Mouse (Mus musculus) A20 (cell line): ENCODE measurements around the gene Rorb.
A peak's percentile ranks its signal among the peaks of the same experiment; 100 is the strongest.

Source experiments
- DNase-seq: peaks from one replicate; pipeline ENCODE4 v3.0.0-alpha.2; 2011; ENCODE audit warnings: low read depth, low spot score

The Rorb gene

GRCm38 (mm10) chr19:19110793-19111427 is at the start of gene Rorb:
Gene Rorb, minus strand, starts transcription at chr19:19111196.
- peak; percentile 71 for DNase-seq

GRCm38 (mm10) chr19:19148847-19149246 is 37.9 kb upstream of the Rorb start:
- DNase-seq = no peak

- no peak for DNase-seq
Measured at GRCm38 (mm10) chr19:19144447-19144846, 33.5 kb upstream of the Rorb start.

- no peak for DNase-seq
Measured at GRCm38 (mm10) chr19:19136856-19137255, 25.9 kb upstream of the Rorb start.

- DNase-seq = no peak
Measured at GRCm38 (mm10) chr19:19135838-19136237, 24.8 kb upstream of the Rorb start.

- DNase-seq = peak; percentile 21
Measured at GRCm38 (mm10) chr19:19122324-19122723, 11.3 kb upstream of the Rorb start.

GRCm38 (mm10) chr19:19112180-19112579 is 1.2 kb upstream of the Rorb start:
- DNase-seq = peak; percentile 19

GRCm38 (mm10) chr19:19111428-19112170 is 603 bp upstream of the Rorb start:
- no peak for DNase-seq

- peak; percentile 11 for DNase-seq
Measured at GRCm38 (mm10) chr19:19110011-19110768, 806 bp downstream of the Rorb start.

GRCm38 (mm10) chr19:19108596-19109381 is 2.2 kb downstream of the Rorb start:
- DNase-seq = no peak

GRCm38 (mm10) chr19:19104581-19104980 is 6.4 kb downstream of the Rorb start:
- no peak for DNase-seq

- DNase-seq = no peak
Measured at GRCm38 (mm10) chr19:19097149-19097548, 13.8 kb downstream of the Rorb start.

- no peak for DNase-seq
Measured at GRCm38 (mm10) chr19:19089427-19089826, 21.6 kb downstream of the Rorb start.

GRCm38 (mm10) chr19:19077880-19078279 is 33.1 kb downstream of the Rorb start:
- DNase-seq = no peak

GRCm38 (mm10) chr19:19074756-19075155 is 36.2 kb downstream of the Rorb start:
- no peak for DNase-seq

GRCm38 (mm10) chr19:19058710-19059398 is 52.1 kb downstream of the Rorb start:
- no peak for DNase-seq

- no peak for DNase-seq
Measured at GRCm38 (mm10) chr19:19058201-19058600, 52.8 kb downstream of the Rorb start.

- DNase-seq = no peak
Measured at GRCm38 (mm10) chr19:19043138-19043537, 67.9 kb downstream of the Rorb start.

- DNase-seq = no peak
Measured at GRCm38 (mm10) chr19:19040800-19041199, 70.2 kb downstream of the Rorb start.

GRCm38 (mm10) chr19:19034482-19035315 is 76.3 kb downstream of the Rorb start:
- no peak for DNase-seq
